Mouse (Mus musculus) heart, embryonic 13.5 days (tissue): ENCODE measurements at regions not wholly inside any gene's neighbourhood (a gene's known extent, or its start where the extent isn't known, plus 50 kb on each side); places are given as distances from the start of the nearest gene placed in this dataset.
A peak's percentile ranks its signal among the peaks of the same experiment; 100 is the strongest.

Source experiments
- ATAC-seq: fragments of 200-750 bp; cut with Nextera tagmentation; 2 replicates; pipeline ENCODE4 v1.8.0; 2017; ENCODE audit warnings: moderate TSS enrichment; ENCODE audit not compliant: insufficient number of reproducible peaks, low FRiP score, low TSS enrichment; ENCODE audit errors: extremely low read depth
- H3K27ac ChIP-seq: fragments of 300-500 bp; sonication (generic); replicated peaks from 2 replicates; pipeline ENCODE4 v1.5.1; 2015; ENCODE audit warnings: moderate library complexity, mild to moderate bottlenecking, inconsistent platforms
- H3K27me3 ChIP-seq: fragments of 300-500 bp; sonication (generic); replicated peaks from 2 replicates; pipeline ENCODE4 v1.6.1; 2015; ENCODE audit warnings: mild to moderate bottlenecking, inconsistent platforms
- H3K36me3 ChIP-seq: fragments of 300-500 bp; sonication (generic); 2 replicates; pipeline ENCODE4 v1.6.1; 2015; ENCODE audit warnings: mild to moderate bottlenecking, inconsistent platforms
- H3K4me1 ChIP-seq: fragments of 300-500 bp; sonication (generic); 2 replicates; pipeline ENCODE4 v1.6.1; 2015; ENCODE audit warnings: inconsistent platforms
- H3K4me2 ChIP-seq: fragments of 300-500 bp; sonication (generic); 2 replicates; pipeline ENCODE4 v1.6.1; 2015; ENCODE audit warnings: inconsistent platforms, mild to moderate bottlenecking, moderate library complexity
- H3K4me3 ChIP-seq: fragments of 300-500 bp; sonication (generic); 2 replicates; pipeline ENCODE4 v1.5.1; 2015; ENCODE audit warnings: moderate library complexity, mild to moderate bottlenecking, inconsistent platforms
- H3K9ac ChIP-seq: fragments of 300-500 bp; sonication (generic); 2 replicates; pipeline ENCODE4 v1.6.1; 2015; ENCODE audit warnings: inconsistent platforms, mild to moderate bottlenecking, moderate library complexity
- H3K9me3 ChIP-seq: fragments of 300-500 bp; sonication (generic); 2 replicates; pipeline ENCODE4 v1.6.1; 2016; ENCODE audit warnings: inconsistent platforms
- WGBS: fragments of 180-500 bp; shearing (Covaris S2); methylation state at CpG from one replicate; pipeline ENCODE4 v1.1.7; 2015; ENCODE audit warnings: mixed read lengths; 5-methylcytosine and 5-hydroxymethylcytosine counted together

GRCm38 (mm10) chr2:48373086-48373485 is 440.8 kb upstream of the Acvr2a start:
- H3K36me3 ChIP-seq: no peaks in the 10 kb centered on the region
- no peak overlapping the region for H3K4me3 ChIP-seq
- no peak overlapping the region for H3K9ac ChIP-seq
- no peaks in the 10 kb centered on the region for H3K27me3 ChIP-seq
- H3K4me1 ChIP-seq: no peaks in the 10 kb centered on the region
- H3K9me3 ChIP-seq: no peaks in the 10 kb centered on the region
- H3K4me2 ChIP-seq: no peak overlapping the region
- no peak overlapping the region for H3K27ac ChIP-seq
- no peak for ATAC-seq

GRCm38 (mm10) chr2:48374302-48374701 is 439.6 kb upstream of the Acvr2a start:
- H3K4me3 ChIP-seq: no peak overlapping the region
- no peak for ATAC-seq
- no peak overlapping the region for H3K27ac ChIP-seq
- H3K9me3 ChIP-seq: no peaks in the 10 kb centered on the region
- no peak overlapping the region for H3K9ac ChIP-seq
- WGBS: 59% methylated on average over 4 of the region's 4 CpGs
- H3K36me3 ChIP-seq: no peaks in the 10 kb centered on the region
- H3K4me1 ChIP-seq: no peaks in the 10 kb centered on the region
- no peaks in the 10 kb centered on the region for H3K27me3 ChIP-seq
- no peak overlapping the region for H3K4me2 ChIP-seq

- WGBS: 60% methylated on average over 1 of the region's 1 CpGs
Measured at GRCm38 (mm10) chr2:48378160-48378559, 435.7 kb upstream of the Acvr2a start.

GRCm38 (mm10) chr2:48378749-48379148 is 435.2 kb upstream of the Acvr2a start:
- 71% methylated on average over 2 of the region's 2 CpGs for WGBS
- peaks cover 20% of the 10 kb centered on the region for H3K4me1 ChIP-seq
- no peak overlapping the region for H3K4me2 ChIP-seq
- H3K36me3 ChIP-seq: no peaks in the 10 kb centered on the region
- H3K27ac ChIP-seq: no peak overlapping the region
- H3K4me3 ChIP-seq: no peak overlapping the region
- ATAC-seq: no peak
- no peak overlapping the region for H3K9ac ChIP-seq
- H3K27me3 ChIP-seq: no peaks in the 10 kb centered on the region
- H3K9me3 ChIP-seq: no peaks in the 10 kb centered on the region

More at GRCm38 (mm10) chr2:48378160-48378559, 435.7 kb upstream of the Acvr2a start:
- Histone ChIP-seq H3K27me3 (no peaks in the 10 kb centered on the region), H3K4me1 (peaks cover 20% of the 10 kb centered on the region), H3K4me2 (no peak overlapping the region), H3K9me3 (no peaks in the 10 kb centered on the region), H3K36me3 (no peaks in the 10 kb centered on the region), H3K9ac (no peak overlapping the region), H3K4me3 (no peak overlapping the region), H3K27ac (no peak overlapping the region)
- no peak for ATAC-seq

- WGBS: 30% methylated on average over 5 of the region's 5 CpGs
- no peak overlapping the region for H3K27ac ChIP-seq
- H3K9ac ChIP-seq: no peak overlapping the region
- no peak for ATAC-seq
- no peaks in the 10 kb centered on the region for H3K27me3 ChIP-seq
- peaks cover 20% of the 10 kb centered on the region for H3K4me1 ChIP-seq
- no peak overlapping the region for H3K4me3 ChIP-seq
- peak overlapping the region; percentile 33 for H3K4me2 ChIP-seq
- no peaks in the 10 kb centered on the region for H3K36me3 ChIP-seq
- H3K9me3 ChIP-seq: no peaks in the 10 kb centered on the region
Measured at GRCm38 (mm10) chr2:48380140-48380539, 433.8 kb upstream of the Acvr2a start.

GRCm38 (mm10) chr2:48380786-48381185 is 433.1 kb upstream of the Acvr2a start:
- Histone ChIP-seq H3K4me2 (peak overlapping the region; percentile 33; the same call in 1 of the 2 replicates), H3K27ac (no peak overlapping the region), H3K4me3 (no peak overlapping the region), H3K27me3 (no peaks in the 10 kb centered on the region), H3K4me1 (peaks cover 20% of the 10 kb centered on the region), H3K36me3 (no peaks in the 10 kb centered on the region), H3K9me3 (no peaks in the 10 kb centered on the region), H3K9ac (no peak overlapping the region)
- ATAC-seq: no peak
- 44% methylated on average over 2 of the region's 2 CpGs for WGBS

- ATAC-seq: no peak
- Histone ChIP-seq H3K36me3 (no peaks in the 10 kb centered on the region), H3K4me2 (no peak overlapping the region), H3K4me3 (no peak overlapping the region), H3K27ac (no peak overlapping the region; the same call in 1 of the 2 replicates), H3K9me3 (no peaks in the 10 kb centered on the region), H3K27me3 (no peaks in the 10 kb centered on the region), H3K4me1 (peaks cover 20% of the 10 kb centered on the region), H3K9ac (no peak overlapping the region)
- 71% methylated on average over 14 of the region's 14 CpGs for WGBS
Measured at GRCm38 (mm10) chr2:48381481-48382075, 432.3 kb upstream of the Acvr2a start.

- Histone ChIP-seq H3K36me3 (no peaks in the 10 kb centered on the region), H3K27me3 (no peaks in the 10 kb centered on the region), H3K4me3 (no peak overlapping the region), H3K4me2 (no peak overlapping the region), H3K4me1 (peaks cover 15% of the 10 kb centered on the region), H3K9ac (no peak overlapping the region), H3K9me3 (no peaks in the 10 kb centered on the region), H3K27ac (0 out of 2 replicates have a peak overlapping the region, but pooled peaks have one; percentile 28)
- ATAC-seq: no peak
- 44% methylated on average over 1 of the region's 1 CpGs for WGBS
Measured at GRCm38 (mm10) chr2:48398504-48398903, 415.4 kb upstream of the Acvr2a start.

- Histone ChIP-seq H3K4me3 (no peak overlapping the region), H3K9me3 (no peaks in the 10 kb centered on the region), H3K27me3 (no peaks in the 10 kb centered on the region), H3K36me3 (no peaks in the 10 kb centered on the region), H3K27ac (no peak overlapping the region), H3K4me1 (peaks cover 15% of the 10 kb centered on the region), H3K4me2 (no peak overlapping the region), H3K9ac (no peak overlapping the region)
- no peak for ATAC-seq
- WGBS: 76% methylated on average over 1 of the region's 1 CpGs
Measured at GRCm38 (mm10) chr2:48399191-48399590, 414.7 kb upstream of the Acvr2a start.

GRCm38 (mm10) chr2:48402813-48403212 is 411.1 kb upstream of the Acvr2a start:
- 71% methylated on average over 2 of the region's 2 CpGs for WGBS
- Histone ChIP-seq H3K27ac (no peak overlapping the region), H3K36me3 (no peaks in the 10 kb centered on the region), H3K4me1 (peaks cover 15% of the 10 kb centered on the region), H3K4me2 (no peak overlapping the region), H3K9ac (no peak overlapping the region), H3K9me3 (no peaks in the 10 kb centered on the region), H3K27me3 (no peaks in the 10 kb centered on the region), H3K4me3 (no peak overlapping the region)
- no peak for ATAC-seq

GRCm38 (mm10) chr2:48404460-48404859 is 409.4 kb upstream of the Acvr2a start:
- 46% methylated on average over 3 of the region's 3 CpGs for WGBS
- Histone ChIP-seq H3K4me2 (no peak overlapping the region), H3K27ac (no peak overlapping the region), H3K9ac (no peak overlapping the region), H3K9me3 (no peaks in the 10 kb centered on the region), H3K4me1 (peaks cover 3% of the 10 kb centered on the region; the same call in 1 of the 2 replicates), H3K36me3 (no peaks in the 10 kb centered on the region), H3K4me3 (no peak overlapping the region), H3K27me3 (no peaks in the 10 kb centered on the region)
- no peak for ATAC-seq

GRCm38 (mm10) chr2:48407876-48408275 is 406.0 kb upstream of the Acvr2a start:
- 78% methylated on average over 5 of the region's 5 CpGs for WGBS
- Histone ChIP-seq H3K27me3 (no peaks in the 10 kb centered on the region), H3K27ac (no peak overlapping the region)

More at GRCm38 (mm10) chr2:48407876-48408275, 406.0 kb upstream of the Acvr2a start:
- no peak for ATAC-seq
- H3K36me3 ChIP-seq: no peaks in the 10 kb centered on the region
- no peaks in the 10 kb centered on the region for H3K4me1 ChIP-seq
- no peak overlapping the region for H3K4me2 ChIP-seq
- H3K4me3 ChIP-seq: no peak overlapping the region
- no peak overlapping the region for H3K9ac ChIP-seq
- no peaks in the 10 kb centered on the region for H3K9me3 ChIP-seq
